Mouse (Mus musculus): ENCODE data around the gene Kcne1.

The Kcne1 gene

DNA sequence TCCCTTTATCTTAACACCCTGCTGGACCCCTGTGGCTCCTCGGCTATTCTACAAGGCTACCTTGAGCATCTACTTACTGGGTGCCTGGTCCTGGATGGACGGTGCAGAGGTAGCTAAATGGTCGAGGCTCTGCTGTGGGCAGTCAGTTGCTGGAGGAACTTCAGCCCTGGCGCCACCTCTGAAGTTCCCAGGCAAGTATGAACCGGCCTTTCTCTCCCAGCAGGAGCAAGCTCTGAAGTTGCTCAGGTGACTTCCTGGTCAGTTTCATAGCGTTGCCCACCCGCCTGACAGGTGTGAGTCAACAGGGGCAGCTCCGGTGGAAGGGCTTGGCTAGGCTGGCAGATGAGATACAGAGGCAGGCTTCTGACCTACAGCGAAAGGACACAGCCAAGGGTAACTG is at the start of gene Kcne1:
Gene Kcne1, minus strand, starts transcription at position 240 of the 400 bp plus-strand sequence.
- DNase-seq, result no peak

DNA sequence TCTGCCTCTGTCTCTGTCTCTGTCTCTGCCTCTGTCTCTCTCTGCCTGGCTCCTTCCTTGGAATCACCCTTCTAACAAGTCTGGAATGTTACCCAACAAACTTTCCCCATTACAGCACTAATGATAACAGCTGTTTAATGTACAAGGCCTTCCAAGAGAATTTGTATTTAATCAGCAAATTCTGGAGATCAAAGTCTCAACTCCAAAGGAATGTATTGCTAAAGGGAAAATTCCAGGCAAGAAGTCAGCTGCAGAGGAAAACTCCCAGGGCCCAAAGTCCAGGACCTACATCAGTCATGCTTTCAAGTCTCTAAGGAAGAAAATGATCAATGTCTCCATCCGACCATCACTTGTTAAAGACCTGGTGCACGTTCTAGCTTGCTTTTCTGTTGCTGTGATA is 48.6 kb upstream of the Kcne1 start:
- DNase-seq, result peak; percentile 26

DNA sequence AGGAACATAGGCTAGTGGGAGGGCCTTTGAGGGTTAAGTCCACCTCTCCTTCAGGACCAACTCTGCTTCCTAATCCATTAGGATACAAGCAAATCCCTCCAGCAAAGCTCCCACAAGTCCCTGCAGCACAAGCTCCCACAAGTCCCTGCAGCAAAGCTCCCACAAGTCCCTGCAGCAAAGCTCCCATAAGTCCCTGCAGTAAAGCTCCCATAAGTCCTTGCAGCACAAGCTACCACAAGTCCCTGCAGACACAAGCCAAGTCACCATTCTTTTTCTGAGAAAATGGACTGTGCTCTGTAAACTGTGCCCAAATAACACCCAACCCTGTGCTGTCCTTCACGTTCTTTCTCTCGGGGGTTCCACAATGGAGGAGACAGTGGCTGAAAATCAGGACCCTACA is 44.9 kb upstream of the Kcne1 start:
- DNase-seq, result no peak

DNA sequence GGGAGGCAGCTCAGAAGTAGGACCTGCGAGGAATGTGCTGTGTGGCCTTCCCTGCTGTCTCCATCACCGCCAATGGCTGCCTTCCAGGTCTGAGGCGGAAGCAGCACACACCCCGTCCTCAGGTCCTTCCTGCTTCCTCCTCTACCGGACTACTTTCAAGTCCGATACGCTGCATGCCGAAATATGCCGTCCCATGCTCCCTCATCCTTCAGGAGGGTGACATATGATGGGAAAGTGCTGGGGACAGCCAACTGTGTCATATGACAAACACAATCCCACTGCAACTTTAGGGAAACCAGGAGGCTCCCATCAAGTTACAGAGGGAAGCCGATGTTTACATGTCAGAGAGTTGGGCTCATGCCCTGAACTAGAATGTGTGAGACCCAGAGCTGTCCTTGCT is 43.8 kb upstream of the Kcne1 start:
- DNase-seq, result peak; percentile 62

DNA sequence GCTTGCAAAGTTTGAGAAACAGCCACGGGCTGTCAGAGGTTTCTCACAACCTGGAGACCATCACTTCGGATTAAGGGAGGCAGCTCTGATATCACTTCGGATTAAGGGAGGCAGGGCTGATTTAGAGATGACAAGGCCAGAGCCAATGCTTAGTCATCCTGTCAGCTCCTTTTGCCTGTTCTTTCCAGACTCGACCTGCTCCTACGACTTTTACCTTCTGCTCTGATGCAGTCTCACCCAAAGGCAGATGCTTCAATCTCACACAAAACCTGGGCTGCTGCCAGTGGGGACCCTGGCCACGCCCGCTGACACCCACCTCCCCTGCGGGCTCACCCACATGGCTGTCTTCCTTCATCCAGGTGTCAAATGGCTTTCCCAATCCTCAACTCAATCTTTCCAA is 42.9 kb upstream of the Kcne1 start:
- no peak for DNase-seq

DNA sequence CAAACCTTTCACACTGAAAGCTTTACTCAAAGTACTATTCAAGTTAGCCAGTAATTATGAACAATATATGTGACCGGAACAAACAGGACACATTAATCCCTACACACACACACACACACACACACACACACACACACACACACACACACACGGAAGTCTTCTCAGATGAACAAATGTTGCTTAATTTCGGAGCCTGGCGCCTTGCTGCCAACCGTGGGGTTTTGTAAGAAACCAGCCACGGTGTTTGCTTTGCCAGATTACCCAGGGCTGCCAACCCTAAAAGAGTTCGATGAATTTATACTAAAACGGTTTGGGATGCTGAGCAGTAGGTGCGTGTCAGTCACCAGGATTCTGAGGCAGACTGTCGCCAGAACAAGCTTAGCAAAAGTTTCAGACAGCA is 41.9 kb upstream of the Kcne1 start:
- DNase-seq, result peak; percentile 57

DNA sequence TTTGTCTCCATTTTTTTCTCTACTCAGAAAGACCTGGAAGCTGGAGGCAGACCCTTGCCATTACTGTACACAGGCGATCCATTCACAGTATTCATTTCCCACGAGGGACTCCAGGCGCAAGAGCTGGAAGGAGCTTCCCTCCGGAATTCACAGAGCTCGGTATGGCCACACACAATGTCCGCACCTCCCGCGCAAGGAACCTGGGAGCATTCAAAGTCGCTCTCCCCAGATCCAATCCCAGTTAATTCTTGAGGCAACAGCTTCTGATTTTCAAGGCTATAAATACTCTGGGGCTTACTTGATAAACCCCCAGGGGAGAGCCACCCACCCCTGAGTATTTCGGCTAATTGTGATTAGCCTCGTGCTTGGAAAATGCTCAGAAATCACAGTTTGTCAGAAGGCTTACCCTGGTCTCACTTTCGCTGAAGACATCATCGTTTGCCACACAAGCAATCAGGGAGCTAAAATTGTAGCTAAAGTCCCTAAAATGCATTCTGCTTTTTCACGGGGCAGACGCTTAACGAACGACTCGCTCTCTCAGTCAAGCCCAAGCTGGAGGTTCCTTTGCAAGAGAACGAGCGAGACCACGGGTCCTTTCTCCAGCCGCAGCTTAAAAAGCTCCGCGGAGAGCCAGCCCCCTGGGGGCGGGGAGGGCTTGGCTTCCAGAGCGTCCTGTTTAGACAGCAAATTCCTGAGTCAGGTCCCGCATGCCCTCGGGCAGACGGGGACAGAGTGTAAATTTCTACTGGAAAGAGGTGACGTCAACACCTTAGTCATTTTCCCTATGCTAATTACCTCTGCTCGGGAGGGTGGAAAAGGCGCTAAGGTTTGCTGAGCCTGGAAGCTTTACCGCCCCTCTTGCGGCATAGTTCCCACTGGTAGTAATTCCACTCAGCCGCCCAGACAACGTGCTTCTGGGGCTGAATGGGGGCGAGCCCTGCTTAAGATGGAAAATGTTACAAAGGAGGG is 40.5 kb upstream of the Kcne1 start:
- DNase-seq, result peak; percentile 96

DNA sequence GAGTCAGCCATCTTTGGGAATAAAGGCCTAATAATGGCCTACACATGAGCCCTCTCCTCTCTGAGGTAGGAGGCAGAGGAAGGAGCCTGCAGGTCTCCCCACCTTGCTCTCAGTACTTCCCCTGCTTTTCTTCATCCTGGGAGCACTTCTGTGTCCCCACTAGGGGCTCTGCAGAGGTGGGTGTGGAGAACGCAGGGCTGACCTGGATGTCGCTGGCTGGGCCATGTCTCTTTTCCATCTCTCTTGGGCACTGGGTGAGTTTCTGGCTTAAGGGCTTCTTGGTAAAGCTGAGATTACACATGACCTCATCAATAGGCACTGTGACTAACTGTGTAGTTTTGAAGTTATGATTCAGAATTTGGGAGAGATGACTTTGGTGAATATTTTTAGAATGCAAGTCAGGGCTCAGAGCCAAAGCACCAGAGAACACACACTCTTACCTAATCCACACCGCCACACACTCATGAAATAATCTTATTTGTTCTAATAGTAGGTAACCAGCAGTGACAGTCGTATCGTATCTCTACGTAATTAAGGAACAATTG is 39.4 kb upstream of the Kcne1 start:
- DNase-seq, result peak; percentile 61

DNA sequence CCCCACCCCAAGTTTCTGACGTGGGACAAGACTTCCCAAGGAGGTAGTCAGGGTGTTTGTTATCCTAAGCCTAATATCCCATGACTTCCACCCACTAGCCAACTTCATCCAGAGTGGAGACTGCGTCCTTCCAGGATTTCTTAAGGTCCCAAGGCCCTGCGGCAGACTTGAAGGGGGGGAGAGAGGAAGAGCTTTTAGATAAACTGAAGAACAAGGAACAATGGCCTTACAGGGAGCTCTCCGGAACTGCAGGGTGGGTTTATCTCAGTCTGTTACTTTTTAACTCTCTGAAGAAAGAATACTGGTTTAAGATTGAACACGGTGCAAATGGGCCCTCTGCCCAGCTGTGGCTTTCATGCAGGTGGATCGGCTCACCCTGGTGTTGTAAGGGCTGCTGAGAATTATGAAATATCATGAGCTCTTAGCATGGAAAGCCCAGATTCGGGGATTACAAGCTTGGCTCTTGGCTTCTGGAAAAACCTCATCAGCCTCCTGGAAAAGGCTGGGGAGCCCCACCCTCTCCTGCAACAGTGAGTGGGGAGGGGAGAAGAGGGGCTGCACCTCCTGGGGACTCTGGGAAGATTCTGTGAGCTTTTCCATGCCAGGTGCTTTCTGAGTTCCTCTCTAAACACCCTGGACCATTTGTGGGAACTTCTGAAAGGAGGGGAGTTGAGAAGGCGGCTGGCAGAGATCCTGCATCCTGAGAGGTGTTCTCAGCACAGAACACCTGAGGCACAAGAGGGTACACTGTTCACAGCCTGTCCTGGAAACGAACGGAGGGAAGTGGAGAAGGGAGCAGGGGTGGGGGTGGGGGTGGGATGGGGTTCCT is 38.7 kb upstream of the Kcne1 start:
- DNase-seq, result peak; percentile 80

DNA sequence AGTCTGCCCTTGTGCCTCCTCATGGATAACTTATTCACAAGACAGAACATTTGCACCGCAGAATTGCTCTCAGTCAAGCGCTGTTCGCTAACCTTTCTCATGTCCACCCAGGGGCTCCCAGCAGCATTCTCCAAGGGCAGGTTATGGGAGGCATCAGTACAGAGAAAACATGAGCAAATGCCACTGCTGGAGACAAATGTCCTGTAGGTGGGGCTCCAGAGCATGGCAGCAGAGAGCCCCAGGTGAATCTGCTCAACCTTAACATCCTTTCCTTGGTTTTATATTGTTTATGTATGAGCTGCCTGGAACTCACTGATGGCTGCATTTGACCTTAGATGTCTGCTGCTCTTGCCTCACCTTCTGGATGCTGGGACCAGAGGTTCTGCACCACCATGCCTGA is 34.5 kb upstream of the Kcne1 start:
- DNase-seq, result no peak

DNA sequence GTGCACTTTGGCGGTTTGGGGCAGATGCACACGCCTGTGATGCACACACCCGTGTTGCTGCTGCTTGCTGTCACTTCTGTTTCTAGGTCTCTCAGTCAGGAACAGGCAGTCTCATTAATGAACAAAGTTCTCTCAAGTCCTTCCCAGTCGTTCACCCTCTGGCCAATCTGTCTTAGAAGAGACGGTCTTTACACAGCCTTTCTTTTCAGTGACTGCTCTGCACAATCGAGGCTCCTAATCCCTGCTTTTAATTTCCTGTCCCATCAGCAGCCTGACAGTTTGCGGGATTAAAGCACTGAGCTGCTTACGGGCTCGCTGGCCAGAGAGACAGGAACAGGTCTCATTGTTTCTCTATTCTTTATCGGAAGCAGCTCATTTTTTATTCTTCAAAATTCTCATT is 28.4 kb upstream of the Kcne1 start:
- DNase-seq, result no peak

DNA sequence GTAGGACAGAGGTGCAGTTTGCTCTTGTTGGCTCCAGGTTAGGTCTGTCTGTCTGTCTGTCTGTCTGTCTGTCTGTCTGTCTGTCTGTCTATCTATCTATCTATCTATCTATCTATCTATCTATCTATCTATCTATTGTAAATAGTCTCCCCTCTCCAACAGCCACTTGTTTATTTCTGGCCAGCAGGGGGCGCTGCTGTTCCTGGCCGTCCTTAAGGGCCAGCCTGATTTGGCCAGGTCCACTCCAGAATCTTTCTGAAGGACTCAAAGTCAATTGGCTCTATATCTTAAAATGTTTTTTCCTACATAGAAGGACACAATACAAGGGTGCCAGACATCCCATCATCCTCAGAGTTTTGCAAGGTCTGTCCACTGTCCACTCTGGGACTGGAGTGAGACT is 25.8 kb upstream of the Kcne1 start:
- peak; percentile 87 for DNase-seq

DNA sequence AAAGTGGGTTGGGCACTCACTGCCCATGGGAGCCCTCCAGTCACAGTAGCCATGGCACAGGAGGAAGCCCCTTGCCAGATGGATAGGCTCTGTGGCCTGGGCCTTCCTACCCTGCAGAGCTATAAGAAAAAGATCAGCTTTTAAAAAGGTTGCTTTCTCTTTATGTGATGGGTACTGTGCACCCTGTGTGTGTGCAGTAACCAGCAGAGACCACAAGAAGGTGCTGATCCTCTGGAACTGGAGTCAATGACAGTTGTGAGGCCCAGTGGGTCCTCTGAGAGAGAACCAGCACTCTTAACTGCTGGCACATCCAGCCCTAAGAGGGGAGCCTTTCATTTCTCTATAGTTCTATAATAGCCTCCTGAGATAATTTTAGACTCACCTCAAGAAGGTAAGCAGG is 24.1 kb upstream of the Kcne1 start:
- DNase-seq, result no peak

DNA sequence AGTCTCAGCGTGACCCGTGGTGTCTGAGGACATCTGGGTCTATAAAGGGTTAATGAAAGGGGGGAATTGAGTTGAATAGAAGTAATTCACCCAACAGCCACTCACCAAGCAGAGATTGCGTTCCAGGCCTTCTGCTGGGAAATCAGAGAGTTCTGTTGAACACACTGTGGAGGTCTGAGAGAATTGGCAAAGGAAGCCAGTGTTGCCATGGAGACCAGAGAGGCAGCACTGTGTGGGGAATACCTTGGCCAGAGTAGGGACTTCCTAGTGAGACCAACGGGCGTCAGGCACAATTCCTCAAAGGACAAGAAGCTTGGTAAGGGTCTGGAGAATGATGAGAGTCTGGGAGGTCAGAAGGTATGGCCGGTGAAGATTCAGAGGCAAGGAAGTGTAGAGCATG is 23.2 kb upstream of the Kcne1 start:
- DNase-seq, result no peak

DNA sequence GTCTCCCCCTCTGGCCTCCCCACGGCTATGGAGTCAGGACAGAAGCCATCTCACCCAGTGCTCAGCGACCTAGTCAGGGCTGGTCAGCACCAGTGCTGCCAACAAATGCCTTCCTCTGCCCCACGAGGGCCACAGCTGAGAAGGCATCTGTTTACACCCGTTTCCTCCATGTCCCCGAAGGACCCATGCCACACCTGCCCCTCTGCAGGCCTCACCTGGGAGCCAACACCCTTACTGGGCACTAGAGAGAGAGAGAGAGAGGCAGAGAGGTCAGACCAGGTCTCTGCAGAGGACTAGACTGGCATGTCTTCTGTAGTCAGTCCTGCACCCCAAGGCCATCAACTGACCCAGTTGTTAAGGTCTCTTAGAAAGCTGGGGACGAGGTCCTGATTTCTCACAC is 21.8 kb upstream of the Kcne1 start:
- no peak for DNase-seq

DNA sequence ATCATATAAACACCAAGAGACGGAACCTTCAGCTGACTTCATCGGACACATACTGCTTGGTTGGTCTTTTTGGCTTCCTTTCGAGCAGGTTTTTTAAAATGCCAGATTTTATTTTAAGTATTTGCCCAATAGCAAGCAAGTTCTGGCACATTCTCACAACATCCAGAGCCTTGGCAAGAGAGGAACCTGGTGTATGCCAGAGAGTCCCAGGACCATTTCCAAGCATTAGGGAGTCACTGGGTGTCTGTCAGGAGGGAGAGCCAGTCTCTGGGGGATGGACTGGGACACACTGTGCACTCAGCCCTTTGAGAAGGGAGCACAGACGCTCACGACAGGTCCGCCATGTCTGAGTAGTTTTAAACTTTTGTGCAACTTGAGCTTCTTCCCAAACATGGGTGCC is 17.7 kb upstream of the Kcne1 start:
- DNase-seq, result no peak

DNA sequence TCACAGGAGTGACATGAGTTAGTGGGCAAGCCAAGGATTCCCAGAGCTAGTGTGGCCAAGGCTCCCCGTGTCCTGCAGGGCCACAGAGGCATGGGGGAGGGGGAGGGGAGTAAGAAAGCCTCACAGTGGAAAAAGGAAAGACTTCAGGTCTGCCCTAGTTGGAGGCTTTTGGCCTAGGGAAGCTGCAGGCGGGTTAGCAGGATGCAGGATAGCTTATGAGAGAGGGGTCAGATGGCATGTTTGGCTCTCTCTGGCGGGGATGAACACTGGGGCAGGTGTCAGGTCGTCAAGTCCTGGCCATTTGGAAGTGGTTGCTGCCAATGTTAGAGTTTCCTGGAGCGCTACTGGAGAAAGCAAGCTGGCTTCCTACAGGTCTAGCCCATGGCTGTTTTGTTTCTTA is 12.4 kb upstream of the Kcne1 start:
- no peak for DNase-seq

DNA sequence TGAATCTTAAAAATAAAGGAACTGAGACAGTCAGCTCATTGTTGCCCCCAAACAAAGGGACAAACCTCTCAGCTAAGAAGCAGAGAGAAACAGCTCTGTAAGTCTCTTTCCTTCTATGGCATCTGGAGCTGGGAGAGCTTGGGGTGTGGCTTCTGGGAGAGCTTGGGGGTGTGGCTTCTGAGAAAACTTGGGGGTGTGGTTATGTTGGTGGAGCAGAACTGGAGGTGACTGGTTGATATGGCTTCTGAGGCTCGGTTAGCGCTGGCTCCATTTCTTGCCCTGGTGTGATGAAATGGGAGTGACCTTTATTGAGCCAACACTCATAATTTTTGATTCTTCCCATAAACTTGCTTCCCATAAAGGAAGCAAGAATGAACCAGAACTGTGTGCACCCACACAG is 10.0 kb upstream of the Kcne1 start:
- DNase-seq, result peak; percentile 65

DNA sequence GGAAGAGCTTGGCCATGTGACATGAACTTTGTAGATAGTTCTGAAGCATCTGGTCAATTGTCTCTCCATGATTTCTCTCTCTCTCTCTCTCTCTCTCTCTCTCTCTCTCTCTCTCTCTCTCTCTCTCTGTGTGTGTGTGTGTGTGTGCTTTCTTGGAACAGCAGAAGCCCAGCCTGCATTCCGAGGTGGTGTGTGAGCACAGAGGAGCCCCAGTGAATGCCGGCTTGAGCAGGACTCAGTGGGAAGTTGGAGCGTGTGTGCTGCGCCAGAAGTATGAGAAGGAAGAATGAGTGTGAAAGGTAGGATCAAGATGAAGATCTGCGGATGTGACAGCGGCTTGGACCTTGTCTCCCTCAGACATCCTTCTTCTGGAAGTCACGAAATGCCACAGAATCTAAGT is 6.2 kb upstream of the Kcne1 start:
- no peak for DNase-seq

DNA sequence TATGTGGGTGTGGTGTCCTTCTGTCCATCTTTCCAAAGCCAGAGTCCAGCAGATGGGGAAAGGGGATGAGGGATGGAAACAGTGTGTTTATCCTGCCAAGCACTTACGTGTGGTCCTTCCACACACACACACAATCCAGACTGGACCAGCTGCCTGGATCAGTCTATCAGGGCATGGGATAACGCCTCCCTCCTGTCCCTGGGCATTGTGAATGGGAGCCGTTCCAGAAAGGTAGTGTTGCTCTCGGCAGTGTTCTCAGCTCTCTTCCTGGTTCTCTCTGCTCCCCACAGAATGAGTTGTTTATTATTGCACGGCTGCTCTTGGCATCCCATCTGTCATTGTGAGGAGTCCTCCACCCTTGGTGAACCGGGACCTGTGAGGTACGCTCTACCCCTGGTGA is 1.4 kb upstream of the Kcne1 start:
- DNase-seq, result no peak

DNA sequence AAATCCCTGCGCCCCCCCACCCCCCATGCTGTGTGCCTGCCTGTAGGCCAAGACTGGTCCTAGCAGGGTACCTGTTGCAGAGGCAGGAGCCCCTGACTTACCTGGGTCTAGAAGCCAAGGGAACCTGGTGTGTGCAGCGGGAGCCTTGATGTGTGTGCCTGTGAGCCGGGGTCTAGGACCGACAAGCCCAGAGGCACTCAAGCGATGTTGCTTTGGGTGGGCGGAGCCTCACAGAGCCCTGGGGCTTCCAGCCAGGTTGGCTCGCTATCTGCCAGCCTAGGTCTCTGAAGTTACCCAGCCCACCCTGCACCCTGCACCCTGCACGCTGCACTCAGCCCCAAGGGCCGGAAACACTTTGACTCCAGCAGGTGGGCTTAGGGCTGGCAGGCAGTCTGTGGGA is 534 bp downstream of the Kcne1 start:
- no peak for DNase-seq

DNA sequence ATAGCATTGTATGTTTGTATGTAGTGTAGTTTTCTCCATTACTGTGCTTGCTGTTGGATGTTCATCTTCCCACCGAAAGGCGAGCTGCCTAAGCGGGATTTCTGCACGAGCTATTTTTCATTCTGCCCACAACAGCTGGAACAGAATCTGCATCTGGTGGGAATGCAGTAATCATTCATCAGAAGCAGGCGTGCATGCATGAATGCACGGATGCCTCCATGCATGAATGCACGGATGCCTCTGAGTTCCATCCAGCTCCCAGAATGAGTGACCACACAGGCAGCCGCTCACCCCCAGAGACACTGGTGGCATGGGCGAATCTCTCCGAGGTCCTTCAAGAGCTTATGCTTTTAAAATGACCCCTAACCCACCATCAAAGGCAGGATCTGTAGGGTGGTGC is 1.7 kb downstream of the Kcne1 start:
- no peak for DNase-seq

DNA sequence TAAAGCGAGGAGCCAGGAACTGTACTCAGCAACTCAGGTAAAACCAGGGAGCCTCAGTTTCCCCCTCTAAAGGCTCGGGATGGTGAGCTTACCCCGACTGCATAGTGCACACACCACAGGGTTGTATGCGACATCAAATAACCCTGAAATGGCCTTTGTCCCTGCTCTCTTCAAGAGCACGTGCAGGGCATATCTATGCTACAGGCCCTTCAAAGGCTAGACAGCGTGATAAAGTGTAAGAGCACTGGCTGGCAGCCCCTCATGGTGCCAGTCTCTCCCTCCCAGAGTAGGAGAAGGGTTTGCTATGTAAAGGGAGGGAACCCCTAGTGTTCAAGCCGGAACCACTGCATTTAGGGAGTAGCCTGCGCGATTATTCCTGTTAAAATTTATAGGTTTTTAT is 2.2 kb downstream of the Kcne1 start:
- DNase-seq, result no peak

DNA sequence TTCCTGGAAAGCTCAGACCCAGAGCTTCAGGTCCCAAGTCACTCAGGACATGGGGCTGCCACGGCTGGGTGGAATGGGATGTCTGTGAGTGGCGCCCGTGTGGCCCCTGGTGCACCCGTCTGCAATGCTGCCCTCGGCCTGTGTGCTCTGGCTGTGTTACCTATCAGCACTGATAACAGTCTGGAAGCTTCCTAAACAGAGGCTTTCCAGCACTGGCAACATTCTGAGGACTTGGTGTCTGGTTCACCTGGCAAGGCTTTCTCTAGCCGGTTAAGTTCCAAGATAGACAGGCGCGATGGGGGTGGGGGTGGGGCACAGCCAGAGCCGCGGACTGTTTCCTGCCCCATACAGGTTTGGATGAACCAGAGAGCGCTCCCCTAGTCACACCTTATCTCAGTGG is 3.3 kb downstream of the Kcne1 start:
- DNase-seq, result no peak
